Mouse (Mus musculus): ENCODE data around the gene Tnk1. TPM values are rescaled to one million over a fixed set of nuclear protein-coding genes. Genes with fewer than 3 reads are reported as not detected.

Tnk1 gene
- total and polyA plus RNA-seq, 3 experiments, result 0.25 to 0.35 TPM; not detected in 1

GRCm38 (mm10) chr11:69846198-69846680, 12.3 kb downstream of the Tnk1 start, which contains the start of gene Plscr3 (continued):
- TF ChIP-seq POLR2AphosphoS2 (IDR thresholded peaks at IDR 0.05; ENCODE audit: low read length) (peak; percentile 84; the same call in 1 of the 2 replicates), JUND (IDR thresholded peaks at IDR 0.05; ENCODE audit: low read depth, low read length) (no peak), CHD2 (IDR thresholded peaks at IDR 0.05; ENCODE audit: low read length) (no peak), MXI1 (IDR thresholded peaks at IDR 0.05; ENCODE audit: low read depth, low read length) (peak; percentile 93), TCF12 (IDR thresholded peaks at IDR 0.05; ENCODE audit: low read depth, low read length) (peak; percentile 44; the same call in 1 of the 2 replicates), MAX (IDR thresholded peaks at IDR 0.05; ENCODE audit: low read length) (peak; percentile 90), ZNF384 (IDR thresholded peaks at IDR 0.05; ENCODE audit: low read depth, low read length) (no peak), ZMIZ1 (IDR thresholded peaks at IDR 0.05; ENCODE audit: low read depth, low read length) (peak; percentile 28; the same call in 1 of the 2 replicates), KAT2A (conservative IDR thresholded peaks at IDR 0.05; ENCODE audit: low read depth, low read length) (no peak), MEF2A (IDR thresholded peaks at IDR 0.05; ENCODE audit: extremely low read depth, insufficient replicate concordance, low read depth, low read length, poor library complexity, severe bottlenecking) (no peak), TAL1 (IDR thresholded peaks at IDR 0.05; ENCODE audit: low read length) (no peak), GABPA (IDR thresholded peaks at IDR 0.05; ENCODE audit: low read depth, low read length) (no peak), RCOR1 (IDR thresholded peaks at IDR 0.05; ENCODE audit: low read depth, low read length) (no peak)

- H3K36me3 ChIP-seq (ENCODE audit: control insufficient read depth in 1 of 2, insufficient read depth in 2 of 2, low read length in 2 of 2), result peaks cover 0 to 10% of the 10 kb centered on the region in 2 experiments; a peak in 2 of 4 replicates
- peak overlapping the region; percentile 40 for H3K27ac ChIP-seq (ENCODE audit: control insufficient read depth, low read depth, low read length)
- peaks cover 6 to 19% of the 10 kb centered on the region in 2 experiments for H3K4me1 ChIP-seq (ENCODE audit: control insufficient read depth in 1 of 2, insufficient read depth in 2 of 2, low read length in 2 of 2)
- peak overlapping the region; percentile 86 for H3K9ac ChIP-seq (ENCODE audit: control insufficient read depth, low read depth, low read length, poor library complexity, severe bottlenecking)
- peaks cover 1% of the 10 kb centered on the region; the same call in 1 of the 2 replicates for H3K79me2 ChIP-seq (ENCODE audit: control insufficient read depth, insufficient read depth, low read length, poor library complexity)
- no peaks in the 10 kb centered on the region; a peak in 1 of 4 replicates for H3K27me3 ChIP-seq (ENCODE audit: control insufficient read depth in 1 of 2, insufficient read depth in 2 of 2, low read length in 2 of 2)
- H3K4me3 ChIP-seq (ENCODE audit: control insufficient read depth in 1 of 2, insufficient read depth in 1 of 2, low read depth in 2 of 2, low read length in 2 of 2), result peak overlapping the region; percentile 84 to 91
- no peaks in the 10 kb centered on the region for H3K9me3 ChIP-seq (replicated peaks; ENCODE audit: insufficient read depth, low read length)
- TF ChIP-seq UBTF (IDR thresholded peaks at IDR 0.05; ENCODE audit: borderline replicate concordance, insufficient read depth, low read depth, low read length) (no peak), EP300 (IDR thresholded peaks at IDR 0.05; ENCODE audit: low read depth in 1 of 2, low read length in 2 of 2) (peak; percentile 2 to 43; a peak in 2 of 4 replicates), MAZ (IDR thresholded peaks at IDR 0.05; ENCODE audit: low read depth, low read length) (0 out of 2 replicates have a peak, but pooled peaks have one; percentile 7)
- DNase-seq (ENCODE audit: low read depth, low spot score), result peak; percentile 80
These were observed 19.8 kb downstream of the Tnk1 start for GRCm38 (mm10) chr11:69838714-69839104.

All from MEL (cell line).